Mouse (Mus musculus): ENCODE results near the gene Rbbp5.

DNA sequence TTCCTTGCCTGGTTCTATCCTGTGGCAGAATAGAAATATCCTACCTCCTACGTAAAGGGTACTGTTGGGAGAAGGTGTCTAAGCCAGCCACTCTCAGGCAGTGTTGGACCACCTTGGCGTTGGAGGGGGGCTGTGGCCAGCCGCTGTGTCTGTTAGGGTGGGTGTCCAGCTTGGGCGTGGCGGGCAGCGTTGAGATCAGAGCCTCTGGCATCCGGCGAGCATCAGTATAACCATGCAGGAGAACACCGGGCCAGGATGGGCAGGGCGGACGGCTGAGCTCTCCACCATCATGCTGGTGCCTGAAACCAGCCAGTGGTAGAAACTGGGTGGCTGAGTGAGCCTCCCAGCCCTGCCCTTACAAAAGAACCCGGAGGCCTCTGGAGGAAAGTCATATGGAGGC, 38.2 kb downstream of the Rbbp5 start:
- TF ChIP-seq POLR2A (IDR thresholded peaks at IDR 0.05; ENCODE audit: control insufficient read depth in 1 of 2, insufficient read depth in 1 of 2, low read depth in 1 of 2, low read length in 2 of 2, poor library complexity in 1 of 2) (no peak), HCFC1 (IDR thresholded peaks at IDR 0.05; ENCODE audit: low read depth, low read length) (no peak), EP300 (IDR thresholded peaks at IDR 0.05; ENCODE audit: low read depth in 1 of 2, low read length in 2 of 2) (no peak), CTCF (IDR thresholded peaks at IDR 0.05 in 2 of 3, conservative IDR thresholded peaks at IDR 0.05 in 1 of 3; ENCODE audit: control insufficient read depth in 1 of 3, insufficient read depth in 1 of 3, low read depth in 2 of 3, low read length in 3 of 3, poor library complexity in 1 of 3, severe bottlenecking in 1 of 3) (no peak), CHD1 (IDR thresholded peaks at IDR 0.05; ENCODE audit: low read depth, low read length) (no peak), ZKSCAN1 (IDR thresholded peaks at IDR 0.05; ENCODE audit: low read depth, low read length) (no peak), ZC3H11A (IDR thresholded peaks at IDR 0.05; ENCODE audit: low read depth, low read length) (no peak), ZMIZ1 (IDR thresholded peaks at IDR 0.05; ENCODE audit: low read depth, low read length) (no peak), ZNF384 (IDR thresholded peaks at IDR 0.05; ENCODE audit: low read depth, low read length) (no peak), MAFK (IDR thresholded peaks at IDR 0.05; ENCODE audit: borderline replicate concordance, low read depth, low read length) (no peak), JUND (IDR thresholded peaks at IDR 0.05; ENCODE audit: low read depth, low read length) (no peak), GATA1 (IDR thresholded peaks at IDR 0.05; ENCODE audit: low read depth, low read length) (no peak), ETS1 (IDR thresholded peaks at IDR 0.05; ENCODE audit: low read depth, low read length) (no peak)

All from MEL (cell line).